Mouse (Mus musculus): ENCODE results near the gene Gm11172.

Gene Gm11172

GRCm38 (mm10) chr16:10812865-10813371 is at the start of gene Gm11172:
TSS of gene Gm11172 (plus strand) at chr16:10812915.
- DNase-seq (ENCODE audit: inconsistent ontology term), result no peak

- no peak for DNase-seq (ENCODE audit: inconsistent ontology term)
Measured at GRCm38 (mm10) chr16:10763540-10764264, 49.0 kb upstream of the Gm11172 start.

DNA sequence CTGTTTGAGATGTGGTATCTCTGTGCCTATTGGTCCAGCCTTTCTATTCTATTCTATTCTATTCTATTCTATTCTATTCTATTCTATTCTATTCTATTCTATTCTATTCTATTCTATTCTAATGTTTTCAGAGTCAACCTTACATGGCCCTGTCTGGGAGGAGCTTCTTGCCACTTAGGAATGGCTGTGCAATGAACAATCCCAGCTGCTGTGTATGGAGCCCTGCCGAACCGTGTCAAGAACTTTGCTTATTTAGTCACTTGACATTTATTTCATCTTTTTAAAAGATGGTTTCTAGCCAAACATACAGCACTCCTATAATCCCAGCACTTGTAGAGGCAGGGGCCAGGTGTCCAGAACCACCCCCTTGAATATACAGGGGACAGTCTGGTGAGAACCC is 48.4 kb upstream of the Gm11172 start:
- no peak for DNase-seq (ENCODE audit: inconsistent ontology term)

DNA sequence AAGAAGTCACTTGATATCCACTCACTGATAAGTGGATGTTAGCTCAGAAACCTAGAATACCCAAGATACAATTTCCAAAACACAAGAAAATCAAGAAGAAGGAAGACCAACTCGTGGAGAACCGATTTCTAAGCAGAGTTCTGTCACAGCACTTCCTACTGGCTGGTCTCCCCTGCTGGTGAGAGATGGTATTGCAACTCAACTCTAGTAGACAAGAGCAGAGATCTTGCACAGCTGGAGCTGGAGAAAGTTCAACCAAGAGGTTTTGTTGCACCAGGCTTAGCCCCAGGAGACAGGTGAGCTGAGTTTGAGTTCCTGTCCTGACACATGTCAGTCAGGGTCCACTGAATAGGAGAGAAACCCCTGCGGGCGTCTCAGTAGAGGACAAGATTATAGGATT is 45.6 kb upstream of the Gm11172 start:
- peak; percentile 32 for DNase-seq (ENCODE audit: inconsistent ontology term)

- DNase-seq (ENCODE audit: inconsistent ontology term), result no peak
Measured at GRCm38 (mm10) chr16:10768821-10769220, 43.9 kb upstream of the Gm11172 start.

- no peak for DNase-seq (ENCODE audit: inconsistent ontology term)
Measured at GRCm38 (mm10) chr16:10769661-10770060, 43.1 kb upstream of the Gm11172 start.

DNA sequence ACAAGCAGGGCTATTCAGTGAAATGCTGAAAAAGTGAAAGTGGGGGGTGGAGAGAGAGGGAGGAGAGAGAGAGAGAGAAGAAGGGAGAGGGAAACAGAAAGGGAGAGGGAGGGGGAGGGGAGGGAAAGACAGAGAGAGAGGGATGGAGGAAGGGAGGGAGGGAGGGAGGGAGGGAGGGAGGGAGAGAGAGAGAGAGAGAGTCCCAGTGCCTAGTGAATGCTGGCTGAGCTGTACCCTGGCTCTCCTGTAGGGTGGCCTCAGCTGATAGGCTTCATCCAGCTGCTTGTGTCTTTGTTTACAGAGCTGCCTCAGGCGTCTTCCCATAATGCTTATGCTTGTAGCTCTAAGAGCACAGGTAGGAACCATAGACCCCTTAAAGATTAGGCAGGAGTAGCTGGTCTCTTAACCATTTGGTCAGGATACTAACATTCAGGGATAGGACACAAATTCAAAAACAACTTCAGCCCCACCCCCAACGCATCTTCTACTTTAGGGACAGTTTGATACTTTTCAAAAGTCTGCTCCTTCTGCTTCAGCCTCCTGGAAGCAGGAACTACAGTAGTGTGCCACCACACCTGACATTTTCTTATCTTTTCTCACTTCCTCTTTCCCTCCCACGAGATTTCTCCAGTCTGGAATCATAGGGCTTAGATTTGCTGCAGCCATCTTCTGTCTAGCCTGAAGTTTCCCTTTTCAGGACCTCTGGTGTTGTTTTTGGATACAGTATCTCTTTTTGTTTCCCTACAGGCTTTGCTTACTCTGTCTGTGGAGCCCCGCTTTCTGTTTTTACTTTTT is 42.0 kb upstream of the Gm11172 start:
- no peak for DNase-seq (ENCODE audit: inconsistent ontology term)

- no peak for DNase-seq (ENCODE audit: inconsistent ontology term)
Measured at GRCm38 (mm10) chr16:10771769-10772510, 40.8 kb upstream of the Gm11172 start.

DNA sequence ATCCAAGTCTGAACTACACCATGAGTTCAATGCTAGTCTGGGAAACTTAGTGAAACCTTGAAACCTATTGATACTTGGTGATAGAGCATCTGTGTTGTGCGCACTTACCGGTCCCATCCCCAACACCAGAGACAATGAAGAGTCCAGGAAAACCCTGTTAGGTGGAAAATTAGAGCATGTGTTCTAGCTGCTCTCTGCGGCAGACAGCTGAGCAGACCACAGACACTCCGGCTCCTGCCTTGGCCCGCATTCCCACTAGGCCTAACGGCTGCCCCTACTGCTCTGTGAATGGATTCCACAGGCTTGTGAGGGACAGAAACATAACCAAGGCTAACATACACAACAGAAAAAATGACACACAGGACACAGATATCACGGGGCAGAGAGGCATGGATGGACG is 39.2 kb upstream of the Gm11172 start:
- no peak for DNase-seq (ENCODE audit: inconsistent ontology term)

DNA sequence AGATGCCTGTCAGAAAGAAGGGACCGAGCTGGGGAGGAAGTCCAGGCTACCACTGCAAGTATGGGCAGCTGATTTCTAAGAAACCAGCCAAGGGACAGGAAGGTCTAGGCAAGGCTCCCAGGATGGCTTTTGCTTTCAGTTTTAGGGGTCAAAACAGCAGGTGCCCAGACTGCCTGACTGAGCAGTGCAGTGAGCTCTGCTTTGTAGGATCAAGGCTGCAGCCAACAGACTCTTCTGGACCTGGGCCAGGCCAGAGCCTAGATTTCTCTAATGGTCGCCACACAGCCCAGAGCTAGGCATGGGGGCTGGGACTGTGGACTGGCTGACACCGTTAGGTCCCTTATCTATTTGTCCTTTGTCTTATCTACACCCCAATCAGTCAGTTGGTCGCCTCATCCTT is 38.0 kb upstream of the Gm11172 start:
- DNase-seq (ENCODE audit: inconsistent ontology term), result no peak

GRCm38 (mm10) chr16:10776322-10776721 is 36.4 kb upstream of the Gm11172 start:
- peak; percentile 67 for DNase-seq (ENCODE audit: inconsistent ontology term)

GRCm38 (mm10) chr16:10777579-10778160 is 35.0 kb upstream of the Gm11172 start:
- peak; percentile 46 for DNase-seq (ENCODE audit: inconsistent ontology term)

DNA sequence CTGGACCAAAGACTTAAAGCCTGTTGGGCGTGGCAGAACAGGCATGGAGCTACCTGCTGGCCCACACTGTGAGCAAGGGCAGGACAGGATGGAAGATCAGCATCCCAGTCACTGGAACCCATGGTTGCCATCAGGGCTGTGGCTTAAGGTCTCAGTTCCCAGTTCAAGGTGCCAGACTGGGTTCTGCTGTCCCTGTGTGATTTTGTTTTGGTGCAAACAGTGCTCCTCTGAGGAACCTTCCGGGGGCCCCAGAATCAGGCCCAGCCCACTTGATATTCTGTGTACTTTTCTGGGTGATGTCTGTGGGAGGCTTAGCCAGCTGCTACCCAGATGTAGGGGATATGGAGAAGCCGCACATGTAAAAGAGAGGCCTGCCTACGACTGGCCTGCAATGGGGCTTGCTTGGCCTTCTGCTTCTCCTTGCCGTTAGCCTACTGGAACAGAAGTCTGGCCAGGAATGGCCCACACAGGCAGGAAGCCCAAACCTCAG is 32.0 kb upstream of the Gm11172 start:
- no peak for DNase-seq (ENCODE audit: inconsistent ontology term)

- peak; percentile 65 for DNase-seq (ENCODE audit: inconsistent ontology term)
Measured at GRCm38 (mm10) chr16:10781862-10782371, 30.8 kb upstream of the Gm11172 start.

DNA sequence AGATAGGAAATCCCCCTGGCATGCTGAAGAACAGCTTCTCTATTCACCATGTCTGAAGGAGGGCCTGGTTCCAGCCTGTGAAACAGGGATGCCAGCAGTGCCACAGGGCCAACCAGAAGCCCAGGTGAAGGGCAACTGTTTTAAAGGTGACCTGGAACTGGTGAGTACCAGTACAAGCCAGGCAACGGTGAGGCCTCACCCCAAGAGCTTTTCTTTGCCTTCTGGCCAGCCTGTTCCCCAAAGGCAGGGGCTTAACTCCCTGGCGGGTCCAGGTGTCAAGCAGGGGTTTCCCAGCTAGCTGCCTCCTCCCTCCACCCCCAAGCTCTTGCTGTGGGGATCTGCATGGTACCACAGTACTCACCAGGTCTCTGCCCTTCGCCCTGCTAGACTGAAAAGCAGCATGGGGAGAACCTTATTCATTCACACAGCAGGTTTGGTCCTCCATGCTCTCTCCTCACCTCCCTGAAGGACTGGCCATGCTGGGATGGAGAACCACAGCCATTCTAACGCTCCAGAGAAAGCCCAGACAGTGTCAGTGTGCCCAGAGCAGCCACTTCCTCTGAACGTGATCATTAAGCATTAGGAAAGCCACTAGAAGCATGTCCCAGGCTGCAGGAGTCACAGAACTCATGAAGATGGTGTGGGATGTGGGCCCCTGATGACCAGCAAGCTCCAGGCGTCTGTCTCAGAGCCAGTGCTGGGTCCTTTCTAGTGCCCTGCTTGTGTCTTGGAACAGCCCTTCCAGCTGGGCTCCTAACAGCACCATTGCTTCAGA is 30.2 kb upstream of the Gm11172 start:
- DNase-seq (ENCODE audit: inconsistent ontology term), result peak; percentile 22

DNA sequence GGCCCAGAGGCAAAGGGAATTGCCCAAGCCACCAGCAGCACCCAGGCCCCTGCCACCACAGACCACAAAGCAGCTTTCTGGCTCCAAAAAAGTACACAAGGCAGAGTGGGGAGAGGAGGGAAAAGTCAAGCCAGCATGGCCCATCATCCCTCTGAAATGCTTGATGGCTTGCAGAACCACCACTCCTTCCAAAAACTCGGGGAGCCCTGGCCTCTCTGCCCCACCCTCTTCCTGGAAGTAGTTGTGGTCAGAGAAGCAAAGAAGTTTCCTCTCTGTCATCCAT is 29.6 kb upstream of the Gm11172 start:
- DNase-seq (ENCODE audit: inconsistent ontology term), result no peak

DNA sequence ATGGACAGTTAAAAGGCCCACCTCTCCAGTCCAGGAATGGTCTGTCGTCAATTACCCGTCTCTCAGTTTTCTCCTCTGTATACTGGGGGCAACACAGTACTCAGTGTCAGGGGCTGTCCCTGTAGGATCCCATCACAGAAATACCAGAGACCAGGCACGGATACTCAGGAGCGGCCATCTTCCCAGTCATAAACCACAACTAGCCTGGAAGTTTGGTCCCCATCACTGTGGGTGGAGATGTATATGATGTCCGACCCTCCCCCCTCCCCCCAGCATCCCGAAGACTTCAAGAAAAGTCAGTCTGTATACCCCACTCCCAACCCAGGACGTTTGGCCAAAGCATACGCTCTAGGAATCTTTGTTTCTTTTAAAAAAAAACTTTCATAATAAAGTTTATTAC is 29.3 kb upstream of the Gm11172 start:
- no peak for DNase-seq (ENCODE audit: inconsistent ontology term)

GRCm38 (mm10) chr16:10783883-10784792 is 28.6 kb upstream of the Gm11172 start:
- peak; percentile 46 for DNase-seq (ENCODE audit: inconsistent ontology term)

DNA sequence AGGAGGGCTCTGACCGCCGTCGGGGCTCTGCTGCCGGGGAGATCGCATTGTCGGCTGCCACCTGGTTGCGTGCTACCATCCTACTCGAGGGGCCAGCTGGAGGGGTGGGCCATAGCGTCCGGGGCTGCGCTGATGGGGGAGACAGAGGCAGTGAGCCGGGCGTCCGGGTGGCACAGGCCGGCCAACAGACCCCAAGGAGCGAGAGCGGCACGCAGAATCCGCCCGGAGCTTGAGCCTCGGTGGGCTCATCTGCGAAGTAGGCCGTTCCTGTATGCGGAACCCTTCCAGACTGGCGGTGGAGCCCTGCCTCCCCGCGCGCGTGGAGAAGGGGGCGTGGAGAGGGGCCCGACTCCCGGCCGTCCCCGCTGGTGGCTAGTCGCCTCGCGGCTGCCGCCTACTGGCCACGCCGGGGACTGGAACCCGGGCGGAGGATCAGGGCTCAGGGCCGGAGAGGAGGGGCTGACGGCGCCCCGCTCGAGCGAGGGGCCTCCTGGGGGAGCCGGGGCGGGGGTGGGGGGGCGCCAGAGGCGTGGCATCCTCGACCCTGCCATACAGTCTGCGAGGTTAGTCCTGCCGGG is 27.8 kb upstream of the Gm11172 start:
- peak; percentile 96 for DNase-seq (ENCODE audit: inconsistent ontology term)

All from Muller cell, postnatal 12 days (primary cell).